Mouse (Mus musculus): ENCODE measurements at regions not wholly inside any gene's neighbourhood (a gene's known extent, or its start where the extent isn't known, plus 50 kb on each side); places are given as distances from the start of the nearest gene placed in this dataset.

DNA sequence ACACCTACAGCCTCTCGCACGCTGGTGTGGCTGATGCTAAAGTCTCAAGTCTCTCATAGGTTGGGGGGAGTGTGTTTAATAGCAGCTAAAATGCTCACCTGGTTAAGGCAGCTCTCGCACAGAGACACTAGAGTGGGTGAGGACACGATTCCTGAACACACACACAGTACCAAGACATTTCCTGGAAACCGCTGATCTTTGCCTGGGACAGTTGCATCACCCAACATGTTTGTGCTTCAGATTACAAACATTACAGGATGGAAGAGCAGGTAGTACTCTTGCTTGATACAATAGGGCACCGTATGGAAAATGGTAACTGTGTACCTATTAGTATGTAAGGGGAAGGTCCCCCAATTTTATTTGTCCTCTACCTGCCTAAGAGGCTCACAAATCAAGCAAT, 2053.3 kb downstream of the A830018L16Rik start:
- TF ChIP-seq CTCF (conservative IDR thresholded peaks at IDR 0.05 in 1 of 2, IDR thresholded peaks at IDR 0.05 in 1 of 2; ENCODE audit: low read depth in 2 of 2, low read length in 2 of 2), result no peak
- TF ChIP-seq EP300 (IDR thresholded peaks at IDR 0.05; ENCODE audit: low read length), result no peak
- TF ChIP-seq ZC3H11A (IDR thresholded peaks at IDR 0.05; ENCODE audit: low read depth, low read length), result no peak
